Mouse (Mus musculus) adrenal gland (tissue): ENCODE measurements around the gene Gm6509.
"Not testable (repeated sequence)": the region's sequence is repeated elsewhere in the genome, so short reads cannot be mapped to it uniquely, and the experiment has no call there.

Experiments
- intact Hi-C: fragments of 180-260 bp; cut with DNase I; formaldehyde crosslinking; loops from one replicate; pipeline ENCODE4 v1.15.1; 2025
- long read RNA-seq, 2 experiments: library from polyadenylated mRNA; unstranded; transcript quantifications; one replicate each; pipeline ENCODE4 v2.0.0; 2020; ENCODE audit warnings: borderline replicate concordance in 1 of 2; ENCODE audit not compliant: insufficient replicate concordance in 1 of 2

Gm6509 gene
- long read RNA-seq, experiment 1, result 0 reads
- long read RNA-seq, experiment 2, result 0 reads

DNA sequence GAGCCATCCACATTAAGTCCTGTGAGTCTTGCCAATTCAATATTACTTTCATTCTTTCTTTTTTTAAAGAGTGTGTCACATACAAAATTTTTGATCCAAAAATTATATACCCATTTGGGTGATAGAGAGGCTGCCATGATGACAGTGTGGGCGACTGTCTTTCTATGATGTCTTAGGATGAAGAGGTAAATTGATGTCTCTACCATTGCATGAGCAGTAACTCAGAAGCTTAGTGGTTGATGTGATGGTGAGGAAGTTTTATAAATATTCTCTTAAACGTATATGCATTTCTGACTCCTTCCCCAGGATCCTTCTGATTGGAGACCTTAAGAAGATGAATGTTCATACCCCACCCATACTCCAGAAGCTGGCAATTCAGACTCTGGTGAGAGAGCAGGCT is at the start of gene Gm6509:
TSS of gene Gm6509 (plus strand) at position 301 of the 400 bp plus-strand sequence.
- intact Hi-C loops, result not testable (repeated sequence)

GRCm38 (mm10) chr5:94616242-94616641 is 7.5 kb upstream of the Gm6509 start, which contains the start of gene Gm3147:
Gm3147 (minus strand) TSS chr5:94616342.
- intact Hi-C loops, result not testable (repeated sequence)

DNA sequence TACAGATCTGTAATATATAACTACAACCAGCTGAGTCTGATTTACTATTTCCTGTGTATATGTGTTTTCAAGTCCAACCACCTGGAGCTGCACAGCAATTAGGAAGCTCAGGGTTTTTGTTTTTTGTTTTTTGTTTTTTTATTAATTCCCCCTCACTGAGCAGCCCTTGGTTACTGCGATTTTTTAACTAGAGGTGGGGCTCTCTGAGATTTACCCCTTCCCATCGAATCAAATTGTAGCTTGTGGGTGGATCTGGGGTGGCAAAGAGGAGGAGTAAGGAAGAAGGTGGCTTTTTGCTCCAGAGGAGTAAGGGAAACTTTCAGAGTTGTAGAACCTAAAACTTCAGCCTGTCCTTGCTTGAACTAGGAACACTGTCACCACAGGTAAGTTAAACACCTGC is 24.3 kb downstream of the Gm6509 start, which contains the start of gene Gm6205:
TSS of gene Gm6205 (plus strand) at position 301 of the 400 bp plus-strand sequence.
- intact Hi-C loops, result not testable (repeated sequence)
